Mouse (Mus musculus): ENCODE measurements at regions not wholly inside any gene's neighbourhood (a gene's known extent, or its start where the extent isn't known, plus 50 kb on each side); places are given as distances from the start of the nearest gene placed in this dataset.
"Not testable (repeated sequence)": the region's sequence is repeated elsewhere in the genome, so short reads cannot be mapped to it uniquely, and the experiment has no call there.

GRCm38 (mm10) chr9:104407011-104407410 is 69.5 kb upstream of the Acpp start:
- ATAC-seq (replicated peaks in 1 of 2; ENCODE audit: insufficient read depth in 1 of 2, low FRiP score in 2 of 2, low TSS enrichment in 1 of 2, low read depth in 1 of 2, poor library complexity in 2 of 2, severe bottlenecking in 2 of 2) = no peak

- ATAC-seq (replicated peaks in 1 of 2; ENCODE audit: insufficient read depth in 1 of 2, low FRiP score in 2 of 2, low TSS enrichment in 1 of 2, low read depth in 1 of 2, poor library complexity in 2 of 2, severe bottlenecking in 2 of 2) = no peak
Measured at GRCm38 (mm10) chr9:104406491-104406890, 68.9 kb upstream of the Acpp start.

GRCm38 (mm10) chr9:104403863-104404262 is 66.3 kb upstream of the Acpp start:
- ATAC-seq (replicated peaks in 1 of 2; ENCODE audit: insufficient read depth in 1 of 2, low FRiP score in 2 of 2, low TSS enrichment in 1 of 2, low read depth in 1 of 2, poor library complexity in 2 of 2, severe bottlenecking in 2 of 2) = no peak

- no peak for ATAC-seq (replicated peaks in 1 of 2; ENCODE audit: insufficient read depth in 1 of 2, low FRiP score in 2 of 2, low TSS enrichment in 1 of 2, low read depth in 1 of 2, poor library complexity in 2 of 2, severe bottlenecking in 2 of 2)
Measured at GRCm38 (mm10) chr9:104401673-104402072, 64.1 kb upstream of the Acpp start.

GRCm38 (mm10) chr9:104399927-104400326 is 62.4 kb upstream of the Acpp start:
- ATAC-seq (replicated peaks in 1 of 2; ENCODE audit: insufficient read depth in 1 of 2, low FRiP score in 2 of 2, low TSS enrichment in 1 of 2, low read depth in 1 of 2, poor library complexity in 2 of 2, severe bottlenecking in 2 of 2) = no peak

GRCm38 (mm10) chr9:104398484-104398883 is 60.9 kb upstream of the Acpp start:
- ATAC-seq (replicated peaks in 1 of 2; ENCODE audit: insufficient read depth in 1 of 2, low FRiP score in 2 of 2, low TSS enrichment in 1 of 2, low read depth in 1 of 2, poor library complexity in 2 of 2, severe bottlenecking in 2 of 2) = not testable (repeated sequence)

- ATAC-seq (replicated peaks in 1 of 2; ENCODE audit: insufficient read depth in 1 of 2, low FRiP score in 2 of 2, low TSS enrichment in 1 of 2, low read depth in 1 of 2, poor library complexity in 2 of 2, severe bottlenecking in 2 of 2) = no peak
Measured at GRCm38 (mm10) chr9:104387805-104388204, 50.3 kb upstream of the Acpp start.

All from hematopoietic stem cell, adult 5-6 weeks (primary cell).